Mouse (Mus musculus) kidney, postnatal 14 days (tissue): Measurements from ENCODE around the gene Appbp2.

Experiments
- DNase-seq: peaks from one replicate; pipeline ENCODE4 v3.0.0; 2022; ENCODE audit warnings: mixed read lengths

Gene Appbp2

DNA sequence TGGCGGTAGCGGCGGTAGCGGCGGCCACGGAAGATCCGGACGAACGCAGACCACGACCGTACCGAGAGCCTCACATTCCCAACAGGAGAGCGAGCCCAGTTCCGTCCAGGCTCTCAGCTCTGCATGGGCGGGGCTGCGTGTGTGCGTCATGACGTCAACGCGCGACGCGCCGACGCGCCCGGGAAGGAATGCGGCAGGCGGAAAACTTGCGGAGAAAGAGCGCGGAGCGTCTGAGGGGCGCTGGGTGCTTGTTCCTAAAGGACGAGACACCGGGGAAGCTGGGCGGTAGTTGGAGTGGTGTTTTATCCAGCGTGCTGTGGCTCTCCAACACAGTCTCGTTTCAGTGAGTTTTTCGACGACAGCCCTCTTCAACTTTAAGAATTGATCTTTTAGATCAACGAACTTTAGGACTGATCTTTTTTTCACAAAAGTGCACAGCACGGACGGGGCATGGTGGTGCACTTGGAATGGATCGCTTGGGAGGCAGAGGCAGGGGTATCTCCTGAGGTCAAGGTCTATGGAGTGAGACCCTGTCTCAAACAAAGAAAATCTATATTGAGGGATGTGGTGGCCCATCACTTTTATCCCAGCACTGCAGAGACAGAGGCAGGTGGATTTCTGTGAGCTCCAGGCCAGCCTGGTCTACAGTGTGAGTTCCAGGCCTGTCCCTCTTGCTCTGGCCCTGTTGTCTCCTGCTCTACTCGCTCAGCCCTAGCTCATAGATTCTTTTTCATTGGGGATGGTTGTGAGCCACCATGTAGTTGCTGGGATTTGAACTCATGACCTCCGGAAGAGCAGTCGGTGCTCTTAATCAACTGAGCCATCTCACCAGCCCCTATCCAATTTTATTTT, at the start of gene Appbp2:
Appbp2 (minus strand) TSS at position 141 of the 852 bp plus-strand sequence.
- peak; percentile 94 for DNase-seq

DNA sequence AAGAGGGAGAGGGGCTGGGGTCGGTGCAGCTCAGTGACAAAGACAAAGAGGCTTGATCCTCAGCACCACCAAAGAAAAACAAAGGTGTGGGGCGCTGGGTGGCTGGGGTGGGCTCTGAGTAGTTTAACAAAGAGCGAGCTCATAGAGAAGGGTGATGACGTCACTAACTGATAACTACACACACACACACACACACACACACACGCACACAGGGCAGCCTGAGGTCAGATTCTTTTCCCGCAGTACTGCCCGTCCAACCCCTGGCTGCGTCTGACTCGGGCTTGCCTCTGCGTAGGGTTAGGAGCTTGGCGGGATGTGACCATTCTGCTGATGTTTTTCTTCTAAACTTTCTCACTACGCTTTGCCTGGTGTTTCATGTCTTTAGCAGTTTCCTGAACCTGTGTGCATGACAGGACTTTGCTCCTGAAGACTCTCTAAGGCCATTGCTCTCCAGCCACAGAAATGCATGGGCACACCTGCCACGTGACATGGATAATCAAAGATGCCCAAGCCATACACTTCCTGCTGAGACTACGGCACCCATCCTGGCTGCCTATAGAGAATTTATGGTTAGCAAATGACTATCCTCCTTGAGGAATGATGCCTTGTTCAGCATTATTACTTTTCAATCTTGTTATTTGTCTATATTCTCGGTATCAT, 46.4 kb upstream of the Appbp2 start:
- DNase-seq, result no peak

DNA sequence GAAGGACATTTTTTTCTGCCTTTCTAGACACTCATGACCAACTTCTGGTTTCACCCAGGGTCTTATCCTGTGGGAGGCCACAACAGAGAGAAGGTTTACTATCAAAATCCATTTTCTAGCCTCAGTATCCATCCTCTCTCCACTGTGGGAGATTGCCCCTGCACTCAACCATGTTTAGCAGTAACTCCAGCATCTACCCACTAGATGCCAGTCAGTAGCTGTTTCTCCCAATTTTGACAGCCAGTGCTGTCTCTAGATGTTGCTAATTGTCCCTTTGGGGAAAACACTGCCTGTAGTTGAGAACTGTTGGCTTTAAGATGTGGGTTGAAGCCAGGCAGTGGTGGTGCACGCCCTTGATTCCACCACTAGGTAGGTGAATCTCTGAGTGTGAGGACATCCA, 43.2 kb upstream of the Appbp2 start:
- no peak for DNase-seq

DNA sequence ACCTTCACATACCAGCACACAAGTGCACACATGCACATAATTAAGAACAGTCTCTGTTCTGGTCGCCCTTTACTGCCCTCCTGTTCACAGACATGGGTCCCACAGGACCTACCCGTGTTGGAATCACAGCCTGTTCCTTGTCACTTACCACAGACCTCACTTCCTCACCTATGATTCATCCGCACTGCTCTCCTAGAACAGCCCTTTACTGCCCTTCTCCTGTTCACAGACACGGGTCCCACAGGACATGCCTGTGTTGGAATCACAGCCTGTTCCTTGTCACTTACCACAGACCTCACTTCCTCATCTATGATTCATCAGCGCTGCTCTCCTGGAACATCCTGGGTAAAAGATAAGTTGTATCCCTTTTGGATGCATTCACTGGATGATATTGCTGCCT, 42.7 kb upstream of the Appbp2 start:
- no peak for DNase-seq

DNA sequence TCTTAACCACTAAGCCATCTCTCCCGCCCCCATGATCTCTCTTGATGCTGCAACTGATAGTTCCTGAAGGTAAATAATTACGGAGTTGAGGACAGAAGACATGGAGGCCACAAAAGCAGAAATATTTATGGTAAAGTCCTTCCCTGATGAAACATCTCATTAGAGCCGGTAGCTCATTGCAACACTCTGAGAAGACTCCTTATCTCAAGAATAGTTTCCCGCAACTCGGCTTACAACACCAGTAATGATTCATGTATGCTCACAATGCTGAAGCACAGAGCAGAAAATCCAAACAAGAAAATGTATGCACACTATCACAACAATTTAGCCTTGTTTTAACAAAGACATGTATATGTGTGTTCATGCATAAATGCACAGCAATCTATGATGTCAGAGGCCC, 40.2 kb upstream of the Appbp2 start:
- no peak for DNase-seq

DNA sequence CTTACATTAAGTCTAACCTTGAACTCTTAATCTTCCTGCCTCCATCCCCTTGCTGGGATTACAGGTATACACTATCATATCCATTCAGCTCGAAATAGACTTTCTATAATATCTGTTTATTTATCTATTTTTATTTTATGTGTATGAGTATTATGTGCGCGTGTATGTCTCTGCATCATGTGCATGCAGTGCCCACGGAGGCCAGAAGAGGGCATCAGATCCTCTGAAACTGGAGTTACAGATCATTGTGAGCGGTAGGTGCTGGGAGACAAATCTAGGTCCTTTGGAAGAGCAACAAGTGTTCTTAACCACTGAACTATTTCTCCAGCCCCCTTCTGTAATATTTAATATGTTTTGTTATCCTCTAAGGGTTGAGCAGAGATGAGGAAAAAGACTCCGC, 38.4 kb upstream of the Appbp2 start:
- DNase-seq, result no peak

DNA sequence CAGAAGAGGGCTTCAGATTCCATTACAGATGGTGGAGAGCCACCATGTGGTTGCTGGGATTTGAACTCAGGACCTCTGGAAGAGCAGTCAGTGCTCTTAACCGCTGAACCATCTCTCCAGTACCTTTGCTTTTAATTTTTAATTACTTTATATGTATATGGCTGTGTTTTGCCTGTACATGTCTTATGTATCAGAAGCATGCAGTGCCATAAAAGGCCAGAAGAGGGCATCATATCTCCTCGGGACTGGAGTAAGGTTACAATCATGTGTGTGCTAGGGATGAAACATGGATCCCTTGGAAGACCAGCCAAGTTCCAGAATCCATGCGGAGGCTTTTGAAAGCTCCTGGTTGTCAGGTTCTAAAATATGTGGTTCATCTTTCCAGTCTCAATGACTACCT, 35.7 kb upstream of the Appbp2 start:
- peak; percentile 61 for DNase-seq

DNA sequence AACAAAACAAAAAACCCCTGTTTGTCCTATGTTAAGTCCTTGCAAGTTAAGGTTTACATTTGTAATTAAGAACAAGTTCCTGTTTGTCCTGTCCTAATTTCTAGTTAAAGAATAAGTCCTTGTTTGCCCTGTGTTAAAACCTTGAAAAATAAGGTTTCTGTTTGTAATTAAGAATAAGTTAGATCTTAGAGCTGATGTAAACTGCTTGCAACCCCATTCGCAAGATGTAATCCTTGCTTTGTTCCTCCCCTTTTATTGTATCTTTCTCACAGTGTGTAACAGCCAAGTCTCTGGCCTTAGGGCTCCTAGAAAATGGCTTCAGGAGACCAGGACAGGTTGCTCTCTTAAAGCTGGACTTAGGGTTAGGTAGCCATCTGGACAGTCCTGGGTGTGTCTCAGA, 32.5 kb upstream of the Appbp2 start:
- no peak for DNase-seq

DNA sequence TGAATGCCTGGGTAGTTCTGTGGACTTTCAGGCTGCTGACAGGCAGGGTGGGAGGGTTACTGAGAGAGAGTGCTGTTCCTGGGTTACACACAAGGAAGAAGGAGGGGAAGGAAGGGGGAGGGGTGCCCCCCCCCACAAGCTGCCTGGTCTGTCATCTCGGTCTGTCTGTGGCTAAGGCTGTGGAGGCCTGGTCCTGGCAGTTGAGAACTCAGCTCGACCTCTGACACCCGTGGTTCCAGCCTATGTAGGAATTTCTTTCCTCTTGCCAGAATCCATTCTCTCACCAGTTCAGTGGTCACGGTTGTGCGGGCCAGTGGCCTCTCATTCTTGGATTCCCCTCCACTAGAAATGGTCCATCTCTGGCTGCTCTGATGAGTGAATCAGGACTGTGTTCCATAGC, 29.7 kb upstream of the Appbp2 start:
- DNase-seq, result peak; percentile 51

DNA sequence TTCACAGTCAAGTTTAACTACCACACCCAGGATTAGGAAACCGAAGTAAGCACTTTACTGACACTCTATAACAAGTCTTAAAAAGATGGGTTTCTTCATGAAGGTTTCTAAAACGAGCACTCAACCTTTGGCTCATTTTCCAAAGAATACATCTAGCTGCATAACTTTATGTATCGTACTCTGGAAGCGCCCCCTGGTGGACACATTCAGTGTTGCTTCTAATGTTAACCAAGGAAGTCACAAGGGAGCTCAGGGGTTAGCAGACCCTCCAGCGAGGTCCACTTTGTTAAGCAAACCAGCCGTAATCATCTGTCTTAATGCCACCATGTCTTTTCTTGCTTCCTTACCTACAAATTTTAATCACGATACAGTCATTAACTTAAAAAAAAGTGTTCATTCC, 26.3 kb upstream of the Appbp2 start:
- peak; percentile 75 for DNase-seq

DNA sequence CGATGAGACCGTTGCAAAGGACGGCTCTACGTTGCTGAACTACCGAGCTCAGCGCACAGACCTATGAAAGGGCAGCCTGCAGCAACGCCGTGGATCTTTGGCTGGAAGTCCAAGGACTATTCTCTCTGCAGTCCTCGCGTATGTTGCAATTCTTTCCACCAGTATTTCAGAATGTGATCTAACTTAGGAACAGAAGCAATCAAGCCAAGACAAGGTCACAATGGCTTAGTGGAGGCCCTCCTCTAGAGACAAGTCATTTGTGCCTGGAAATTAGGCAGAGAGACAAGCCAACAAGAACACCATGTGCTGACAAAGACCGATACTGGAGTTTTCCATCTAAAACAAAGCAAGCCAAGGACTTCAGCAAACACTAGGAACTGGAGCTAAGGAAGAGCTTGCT, 24.0 kb upstream of the Appbp2 start:
- DNase-seq, result no peak

DNA sequence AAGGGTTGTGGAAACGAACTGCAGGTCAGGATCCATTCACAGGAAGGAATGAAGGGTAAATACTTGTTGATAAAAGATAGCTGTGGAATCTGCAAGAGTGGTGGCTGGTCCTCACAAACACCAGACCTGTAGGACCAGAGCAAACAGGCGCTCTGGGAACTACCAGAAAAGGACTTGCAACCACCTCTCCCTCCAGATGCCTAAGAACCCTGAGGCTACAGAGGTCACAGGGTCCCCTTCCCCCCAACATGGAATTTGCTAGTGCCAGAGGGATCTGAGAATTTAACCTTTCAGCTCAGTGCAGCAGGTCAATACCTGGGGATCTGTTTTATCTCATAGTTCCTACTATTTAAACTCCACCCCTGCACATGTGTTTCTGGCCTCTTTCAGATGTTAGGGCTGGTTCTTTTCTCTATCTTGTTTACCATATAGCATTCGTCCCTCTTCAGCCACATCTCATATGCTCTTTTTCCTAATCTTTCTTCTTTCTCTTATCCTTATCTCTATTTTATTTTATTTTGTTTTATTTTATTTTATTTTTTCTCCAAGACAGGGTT, 20.6 kb upstream of the Appbp2 start:
- DNase-seq, result no peak

DNA sequence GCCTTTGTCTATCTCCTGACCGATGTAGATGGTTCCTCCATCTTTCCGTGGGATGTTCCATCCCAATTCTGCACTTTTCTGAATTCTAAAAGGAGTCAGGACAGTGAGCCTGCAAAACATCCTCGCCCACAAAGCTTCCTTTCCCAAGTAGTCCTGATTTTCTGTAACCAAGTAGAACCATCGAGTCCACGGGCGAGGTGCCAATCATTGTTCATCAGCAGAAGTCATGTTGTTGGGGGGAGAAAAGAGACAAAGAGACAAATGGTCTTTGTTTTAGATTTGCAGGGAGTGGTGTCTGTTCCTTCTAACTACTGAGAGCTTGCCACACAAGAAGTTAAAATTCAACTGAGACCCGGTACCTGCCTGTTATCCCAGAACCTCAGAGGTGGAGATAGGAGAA, 18.7 kb upstream of the Appbp2 start:
- no peak for DNase-seq

DNA sequence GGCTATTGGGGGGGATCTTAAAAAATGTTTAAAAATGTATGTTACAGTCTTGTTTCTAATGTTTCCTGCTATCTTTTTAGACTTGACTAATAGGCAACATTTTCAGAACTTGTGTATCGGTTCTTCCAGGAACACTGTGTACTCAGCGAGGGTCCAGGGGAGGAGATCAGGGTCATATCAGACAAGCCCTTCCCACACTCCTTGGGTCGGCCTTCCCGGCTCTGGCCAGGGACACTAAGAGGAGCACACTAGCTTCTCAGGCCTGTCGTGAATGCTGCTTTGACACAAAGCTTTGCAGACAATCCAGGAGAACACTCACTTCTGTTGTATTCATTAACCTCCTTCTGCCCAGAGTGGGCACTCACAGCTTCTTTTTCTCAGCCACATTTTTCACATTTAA, 18.1 kb upstream of the Appbp2 start:
- no peak for DNase-seq

DNA sequence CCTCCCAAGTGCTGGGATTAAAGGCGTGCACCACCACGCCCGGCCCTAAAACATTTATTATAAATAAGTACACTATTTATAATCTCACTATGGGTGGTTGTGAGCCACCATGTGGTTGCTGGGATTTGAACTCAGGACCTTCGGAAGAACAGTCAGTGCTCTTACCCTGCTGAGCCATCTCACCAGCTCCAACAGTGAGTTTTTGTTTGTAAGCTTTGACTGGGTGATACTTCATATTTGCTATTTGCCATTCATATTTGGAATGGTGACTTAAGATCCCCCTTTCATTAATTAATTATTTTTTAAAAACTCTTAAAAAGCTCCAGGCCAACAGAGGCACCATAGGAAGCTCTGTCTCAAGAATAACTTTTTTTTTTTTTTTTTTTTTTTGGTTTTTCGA, 17.0 kb upstream of the Appbp2 start:
- DNase-seq, result no peak

DNA sequence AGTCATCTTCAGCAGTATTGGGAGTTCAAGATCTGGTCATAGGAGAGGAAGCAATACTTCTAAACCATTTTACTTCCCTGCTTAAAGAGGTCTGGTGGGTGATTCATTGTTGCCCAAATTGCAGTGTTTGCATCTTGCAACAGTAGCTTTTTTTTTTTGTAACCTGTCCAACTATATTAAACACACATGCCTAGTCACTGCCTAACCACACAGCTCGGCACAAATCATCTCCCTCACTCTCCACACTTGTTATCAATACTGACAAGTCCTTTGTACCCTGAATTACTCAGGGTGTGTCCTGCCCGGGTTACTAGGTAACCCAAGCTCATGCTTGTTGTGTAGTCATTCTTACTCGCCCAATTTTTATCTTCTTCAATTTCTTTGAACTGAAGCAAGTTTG, 15.5 kb upstream of the Appbp2 start:
- DNase-seq, result no peak

DNA sequence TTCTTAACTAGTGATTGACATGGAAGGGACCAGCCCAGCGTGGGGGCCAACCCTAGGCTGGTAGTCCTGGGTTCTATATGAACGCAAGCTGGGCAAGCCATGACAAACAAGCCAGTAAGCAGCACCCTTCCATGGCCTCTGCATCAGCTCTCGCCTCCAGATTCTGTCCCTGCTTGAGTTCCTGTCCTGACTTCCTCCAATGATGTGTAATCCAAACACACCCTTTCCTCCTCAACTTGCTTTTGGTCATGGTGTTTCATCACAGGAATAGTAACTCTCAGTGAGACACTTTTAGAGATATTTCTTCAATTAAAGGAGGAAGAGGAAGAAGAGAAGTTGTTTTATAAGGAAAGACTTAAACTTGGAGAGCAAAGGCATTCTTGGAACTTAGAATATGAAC, 14.4 kb upstream of the Appbp2 start:
- DNase-seq, result no peak

DNA sequence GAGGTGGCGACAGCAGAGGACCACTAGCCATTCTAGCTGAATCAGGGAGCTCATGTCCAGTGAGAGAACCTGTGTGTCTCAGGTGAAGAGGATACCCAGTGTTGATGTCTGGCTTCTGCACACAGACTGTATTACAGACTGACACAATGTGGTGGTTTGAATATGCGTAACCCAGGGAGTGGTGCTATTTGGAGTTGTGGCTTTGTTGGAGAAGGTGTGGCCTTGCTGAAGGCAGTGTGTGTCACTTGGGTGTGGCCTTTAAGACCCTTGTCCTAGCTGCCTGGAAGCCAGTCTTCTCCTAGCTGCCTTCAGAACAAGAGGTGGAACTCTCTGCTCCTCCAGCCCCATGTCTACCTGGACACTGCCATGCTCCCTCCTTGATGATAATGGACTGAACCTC, 13.2 kb upstream of the Appbp2 start:
- no peak for DNase-seq

DNA sequence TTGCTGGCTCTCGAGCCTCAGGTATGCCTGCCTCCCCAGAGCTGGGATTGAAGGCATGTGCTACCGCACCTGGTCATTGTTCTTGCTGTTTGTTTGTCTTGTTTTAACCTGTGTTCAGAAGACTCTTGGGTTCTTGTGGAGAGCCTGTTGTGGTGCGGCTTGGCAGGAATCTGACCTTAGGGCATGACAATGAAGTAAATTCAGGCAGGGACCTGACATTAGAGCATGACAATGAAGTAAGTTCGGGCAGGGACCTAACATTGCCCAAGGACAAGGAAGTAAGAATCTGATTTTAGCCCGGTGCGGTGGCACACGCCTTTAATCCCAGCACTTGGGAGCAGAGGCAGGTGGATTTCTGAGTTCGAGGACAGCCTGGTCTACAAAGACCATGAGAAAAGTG, 6.3 kb upstream of the Appbp2 start:
- no peak for DNase-seq

DNA sequence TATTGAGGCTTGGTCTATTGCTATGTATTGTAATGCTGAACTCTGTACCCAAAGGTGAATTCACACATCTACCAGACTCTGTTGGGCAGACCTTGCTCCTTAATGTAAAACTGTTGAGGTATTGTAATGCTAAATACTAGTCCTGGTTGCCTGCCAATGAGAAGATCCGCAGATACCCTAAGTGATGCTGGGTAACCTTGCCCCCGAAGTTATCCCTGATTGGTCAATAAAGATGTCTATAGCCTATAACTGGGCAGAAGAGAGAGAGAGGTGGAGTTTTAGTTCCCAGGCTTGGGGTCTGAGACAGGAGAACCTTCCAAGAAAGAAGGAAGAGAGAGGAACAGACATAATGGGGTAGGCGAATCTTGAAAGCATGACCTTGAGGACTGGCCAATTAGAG, 5.3 kb upstream of the Appbp2 start:
- no peak for DNase-seq

DNA sequence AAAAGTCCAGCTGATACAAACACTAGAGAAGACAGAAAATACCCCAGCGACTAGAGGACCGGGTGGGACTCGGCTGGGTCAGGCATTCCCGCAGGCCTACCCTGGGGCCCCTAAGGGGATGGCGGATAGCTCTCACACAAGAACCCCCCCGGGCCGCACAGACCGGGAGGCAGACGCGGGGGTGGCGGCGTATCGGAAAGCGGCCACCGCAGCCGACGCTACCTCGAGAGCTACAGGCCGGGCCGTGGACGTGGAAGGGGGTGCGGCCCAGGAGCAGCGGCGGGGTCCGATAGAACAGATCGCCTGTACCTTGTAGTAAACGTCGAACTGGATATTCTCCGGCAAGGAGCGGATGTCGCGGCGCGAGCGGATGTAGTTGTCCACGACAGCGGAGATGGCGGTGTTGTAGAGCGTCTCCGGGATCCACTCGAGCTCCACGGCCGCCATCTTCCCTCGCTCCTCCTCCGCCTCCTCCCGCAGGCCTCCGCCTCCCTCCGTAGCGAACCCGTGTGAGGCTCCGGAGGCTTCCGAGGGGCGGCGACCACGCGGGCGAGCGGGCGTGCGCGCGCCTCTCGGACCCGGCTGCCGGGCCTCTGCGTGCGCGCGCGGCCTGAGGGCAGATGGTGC, 454 bp downstream of the Appbp2 start:
- peak; percentile 91 for DNase-seq

DNA sequence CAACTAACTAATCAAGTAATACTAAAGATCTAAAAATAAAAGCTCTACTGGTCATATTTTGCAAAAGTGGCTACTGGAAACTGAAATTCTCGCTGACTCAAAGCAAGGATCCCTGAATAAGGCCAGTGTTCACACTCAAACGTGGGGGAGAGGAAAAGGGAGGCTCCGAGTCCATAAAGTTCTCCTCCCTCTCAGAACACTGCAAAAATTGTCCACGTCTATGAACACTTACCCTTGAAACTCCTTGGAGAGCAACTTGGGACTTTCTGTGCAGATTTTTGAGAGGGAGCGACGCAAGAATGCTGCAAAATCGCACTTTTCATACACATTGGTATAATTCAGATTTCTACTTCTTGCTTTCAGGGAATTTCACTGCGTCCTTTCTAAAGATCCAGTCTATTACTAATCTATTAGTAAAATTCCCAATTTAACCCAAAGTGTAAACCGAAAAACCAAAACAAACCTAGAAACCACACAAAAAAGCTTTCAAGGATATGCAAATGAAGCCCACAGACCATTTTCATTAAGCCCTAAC, 1.2 kb downstream of the Appbp2 start:
- no peak for DNase-seq

DNA sequence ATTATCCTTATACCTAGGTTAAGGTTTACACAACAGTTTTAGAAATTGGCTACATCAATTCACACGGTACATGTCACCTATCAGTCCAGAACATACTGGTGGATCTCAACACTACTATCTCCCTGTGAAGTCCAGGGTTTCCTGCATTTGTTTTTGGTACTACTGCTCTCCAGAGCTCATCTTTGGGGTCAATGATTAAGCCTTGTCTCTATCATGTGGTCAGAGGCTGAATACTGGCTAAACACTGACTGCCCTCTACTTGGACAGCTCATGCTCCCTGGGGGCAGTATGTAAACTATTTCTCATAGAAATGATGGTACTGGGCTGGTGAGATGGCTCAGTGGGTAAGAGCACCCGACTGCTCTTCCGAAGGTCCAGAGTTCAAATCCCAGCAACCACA, 11.7 kb downstream of the Appbp2 start:
- DNase-seq, result no peak

DNA sequence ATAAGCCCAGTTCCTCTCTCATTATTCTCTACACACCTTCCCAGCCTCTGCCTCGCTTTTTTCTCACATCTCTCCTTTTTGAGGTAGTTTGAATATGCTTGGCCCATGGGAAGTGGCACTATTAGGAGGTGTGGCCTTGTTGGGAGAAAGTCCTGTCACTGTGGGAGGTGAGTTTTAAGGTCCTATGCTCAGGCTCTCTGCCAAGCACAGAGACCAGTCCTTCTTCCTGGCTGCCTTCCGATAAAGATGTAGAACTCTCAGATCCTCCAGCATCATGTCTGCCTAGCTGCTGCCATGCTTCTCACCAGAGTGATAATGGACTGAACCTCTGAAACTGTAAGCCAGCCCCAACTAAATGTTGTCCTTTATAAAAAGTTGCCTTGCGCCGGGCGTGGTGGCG, 12.4 kb downstream of the Appbp2 start:
- DNase-seq, result peak; percentile 18
